Mouse (Mus musculus): Measurements from ENCODE around the gene Galns. TPM values are rescaled to one million over a fixed set of nuclear protein-coding genes. Genes with fewer than 3 reads are reported as not detected.
"Not testable (repeated sequence)": the region's sequence is repeated elsewhere in the genome, so short reads cannot be mapped to it uniquely, and the experiment has no call there.

The Galns gene
- total RNA-seq, 1 experiment from 2014 or later, result 12.8 TPM

DNA sequence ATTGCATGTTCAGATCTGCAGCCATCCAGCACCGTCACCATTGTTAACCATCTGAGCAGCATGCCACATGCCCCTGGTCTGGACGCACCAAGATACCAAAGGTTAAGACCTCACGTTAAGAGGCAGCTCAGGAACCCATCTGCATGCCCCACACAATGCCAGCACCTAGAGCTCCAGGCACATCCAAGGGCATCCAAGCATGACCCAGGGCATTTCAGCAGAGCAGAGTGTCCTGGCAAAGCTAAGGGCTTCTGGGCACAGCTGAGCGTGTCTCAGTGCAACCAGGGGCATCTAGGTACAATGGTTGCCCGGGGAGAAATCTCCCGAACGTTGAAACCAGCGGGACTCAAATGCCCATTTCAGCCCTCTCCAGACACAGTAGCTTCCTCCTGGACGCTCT is 10.6 kb downstream of the Galns start:
- no peak for ATAC-seq (replicated peaks; ENCODE audit: low read depth, poor library complexity, severe bottlenecking)

- ATAC-seq (replicated peaks; ENCODE audit: low read depth, poor library complexity, severe bottlenecking), result peak; percentile 31
Observed at GRCm38 (mm10) chr8:122596031-122596430, 15.2 kb downstream of the Galns start.

DNA sequence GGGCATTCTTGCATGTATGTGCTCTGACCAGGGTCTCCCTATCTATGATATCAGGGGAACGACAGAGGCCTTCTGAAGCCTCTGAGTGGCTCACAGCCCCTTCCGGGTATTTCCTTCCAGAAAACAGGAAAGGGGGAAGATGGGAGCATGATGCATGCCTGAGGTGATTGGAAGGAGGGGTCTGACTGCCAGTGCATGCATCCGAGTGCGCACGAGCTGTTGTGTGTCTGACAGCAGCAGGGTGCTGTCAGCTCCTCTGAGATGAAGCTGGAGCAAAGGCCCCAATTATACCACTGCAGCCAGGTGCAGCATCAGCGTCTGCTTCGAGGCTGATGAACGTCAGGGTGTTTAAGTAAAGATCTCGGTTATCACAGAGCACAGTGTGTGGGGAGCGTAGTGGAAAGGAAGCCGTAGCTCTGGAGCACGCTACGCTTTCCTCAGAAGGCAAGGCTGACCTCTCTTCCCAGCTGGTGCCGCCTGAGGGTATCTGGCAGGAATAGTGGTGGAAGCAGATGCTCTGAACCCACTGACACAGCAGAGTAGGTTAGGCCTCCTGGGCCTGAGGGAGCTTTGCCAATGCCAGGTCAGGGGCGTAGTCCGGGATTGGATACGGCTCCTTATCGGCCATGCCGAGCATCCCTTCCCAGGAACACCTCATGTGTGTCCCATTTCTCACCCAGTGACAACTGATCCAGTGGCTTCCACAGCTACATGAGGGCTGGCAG is 17.3 kb downstream of the Galns start:
- no peak for ATAC-seq (replicated peaks; ENCODE audit: low read depth, poor library complexity, severe bottlenecking)

DNA sequence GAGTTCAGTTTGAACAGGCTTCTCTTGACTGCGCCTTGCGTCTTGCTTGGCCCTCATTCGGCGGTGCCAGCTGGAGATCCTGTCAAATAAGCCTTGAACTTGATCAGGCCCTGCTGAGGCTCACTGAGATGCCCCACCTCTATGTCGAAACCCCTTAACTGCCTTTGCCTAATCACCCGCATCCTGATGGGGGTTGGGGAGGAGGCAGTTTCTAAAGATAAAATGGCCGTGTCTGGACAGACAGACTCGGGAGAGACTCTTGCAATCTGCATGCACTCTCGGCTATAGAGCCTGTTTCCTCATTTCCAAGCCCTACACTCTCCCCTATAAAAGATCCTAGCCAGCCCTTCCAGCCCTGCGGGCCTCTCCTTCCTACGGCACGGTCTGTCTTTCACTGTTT is 18.0 kb downstream of the Galns start:
- peak; percentile 44 for ATAC-seq (replicated peaks; ENCODE audit: low read depth, poor library complexity, severe bottlenecking)

DNA sequence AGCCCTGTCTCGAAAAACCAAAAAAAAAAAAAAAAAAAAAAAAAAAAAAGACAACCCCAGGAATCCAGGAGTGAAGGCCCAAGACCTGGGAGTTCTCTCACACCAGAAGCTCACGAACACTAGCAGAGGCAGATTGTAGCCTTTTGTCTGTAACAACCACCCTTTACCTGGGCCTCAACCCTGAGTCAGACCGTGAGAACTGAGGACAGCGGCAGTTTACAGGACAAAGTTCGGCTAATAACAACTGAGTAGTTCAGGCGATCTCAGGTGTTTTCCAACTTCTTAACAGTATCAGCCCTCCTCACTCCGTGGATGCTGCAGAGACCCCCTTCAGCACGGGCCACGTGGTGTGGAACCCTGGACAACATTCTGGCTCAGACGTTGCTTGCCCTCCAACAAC is 24.5 kb downstream of the Galns start:
- no peak for ATAC-seq (replicated peaks; ENCODE audit: low read depth, poor library complexity, severe bottlenecking)

- ATAC-seq (replicated peaks; ENCODE audit: low read depth, poor library complexity, severe bottlenecking), result no peak
Observed at GRCm38 (mm10) chr8:122586171-122586570, 25.1 kb downstream of the Galns start.

GRCm38 (mm10) chr8:122585411-122585891 is 25.8 kb downstream of the Galns start:
- no peak for ATAC-seq (replicated peaks; ENCODE audit: low read depth, poor library complexity, severe bottlenecking)

GRCm38 (mm10) chr8:122584981-122585380 is 26.3 kb downstream of the Galns start:
- ATAC-seq (replicated peaks; ENCODE audit: low read depth, poor library complexity, severe bottlenecking), result no peak

DNA sequence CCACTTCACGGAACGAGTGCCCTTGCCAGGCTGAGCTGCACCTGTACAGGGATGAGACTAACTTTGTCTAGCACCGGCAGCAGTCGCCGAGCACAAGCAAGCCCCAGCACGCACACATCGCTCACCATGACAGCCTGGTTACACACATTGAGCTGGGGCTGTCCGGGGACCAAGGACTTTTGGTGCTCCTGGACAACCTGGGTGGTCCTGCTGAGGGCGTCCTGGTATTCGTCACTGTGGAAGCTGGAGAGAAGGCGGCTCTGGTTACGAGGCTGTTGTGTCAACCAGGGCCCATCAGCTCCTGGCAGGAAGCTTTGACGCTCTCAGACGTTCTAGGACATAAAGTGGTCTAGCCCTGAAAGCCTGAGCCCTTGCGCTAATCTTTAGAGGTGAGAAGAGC is 30.3 kb downstream of the Galns start:
- no peak for ATAC-seq (replicated peaks; ENCODE audit: low read depth, poor library complexity, severe bottlenecking)

- ATAC-seq (replicated peaks; ENCODE audit: low read depth, poor library complexity, severe bottlenecking), result no peak
Observed at GRCm38 (mm10) chr8:122579196-122579595, 32.1 kb downstream of the Galns start.

DNA sequence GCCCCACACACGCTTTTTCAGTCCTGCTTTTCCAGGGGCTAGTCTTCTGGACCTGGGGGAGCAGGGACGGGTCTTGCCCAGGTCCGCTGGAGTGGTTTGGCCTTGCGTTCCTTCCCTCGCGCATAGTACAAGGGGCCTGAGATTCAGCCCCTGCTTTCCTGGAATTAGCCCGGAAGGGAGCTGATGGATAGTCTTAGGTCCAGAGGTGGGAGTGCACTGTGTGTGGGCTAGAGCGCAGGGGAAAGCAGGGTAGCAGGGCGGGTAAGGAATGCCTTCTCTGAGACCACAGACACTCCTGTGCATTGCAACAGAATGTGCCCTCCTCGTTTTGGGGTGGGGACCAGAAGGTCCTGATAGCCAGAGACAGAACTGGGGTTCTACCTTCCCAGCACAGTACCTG is 34.1 kb downstream of the Galns start:
- ATAC-seq (replicated peaks; ENCODE audit: low read depth, poor library complexity, severe bottlenecking), result no peak

- peak; percentile 96 for ATAC-seq (replicated peaks; ENCODE audit: low read depth, poor library complexity, severe bottlenecking)
Observed at GRCm38 (mm10) chr8:122576648-122577022, 34.6 kb downstream of the Galns start, which contains the start of gene Aprt. Gene Aprt, minus strand, starts transcription at chr8:122576909.

GRCm38 (mm10) chr8:122575735-122576647 is 35.3 kb downstream of the Galns start:
- no peak for ATAC-seq (replicated peaks; ENCODE audit: low read depth, poor library complexity, severe bottlenecking)

DNA sequence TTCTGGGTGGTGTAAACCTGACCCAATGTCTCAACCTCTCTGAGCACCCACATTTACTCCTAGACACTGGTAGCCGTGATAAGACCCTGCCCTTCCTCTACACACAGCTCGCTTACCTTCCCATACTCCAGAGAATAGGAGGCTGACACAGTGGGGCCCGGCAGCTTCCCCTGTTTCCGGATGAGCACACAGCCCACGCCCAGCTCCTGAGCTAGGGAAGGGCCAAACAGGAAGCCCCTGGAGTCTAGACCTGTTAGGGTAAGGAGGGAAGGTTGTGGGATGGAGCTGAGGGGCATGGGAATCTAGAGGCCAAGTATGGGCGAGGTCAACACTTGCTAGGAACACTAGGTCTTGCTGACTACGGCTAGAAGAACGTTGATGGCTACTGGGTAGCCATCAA is 36.0 kb downstream of the Galns start:
- ATAC-seq (replicated peaks; ENCODE audit: low read depth, poor library complexity, severe bottlenecking), result no peak

DNA sequence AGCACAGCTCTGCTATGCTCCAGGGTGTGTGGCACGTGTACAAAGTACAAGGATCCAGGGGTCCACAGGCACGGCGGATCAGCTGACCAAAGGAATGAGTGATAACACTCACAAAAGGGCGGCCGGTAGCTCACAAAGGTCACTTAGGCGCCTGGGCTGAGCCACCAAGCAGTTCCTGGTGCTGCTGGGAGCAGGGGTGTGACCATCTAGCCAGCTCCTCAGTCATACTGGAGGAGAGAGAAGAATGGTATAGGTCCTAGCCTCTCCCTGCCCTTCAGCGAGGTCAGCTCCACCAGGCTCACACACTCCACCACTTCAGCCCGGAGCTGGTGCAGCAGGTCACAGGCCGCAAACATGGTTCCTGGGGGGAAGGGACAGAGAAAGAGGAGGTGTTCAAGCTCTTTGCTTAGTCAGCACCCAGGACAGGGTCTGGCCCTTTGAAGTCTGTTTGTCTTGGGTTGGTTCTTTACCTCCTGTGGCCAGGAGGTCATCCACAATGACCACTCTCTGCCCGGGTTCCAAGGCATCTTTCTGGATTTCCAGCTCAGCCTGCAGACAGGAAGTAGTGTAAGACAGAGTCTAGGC is 36.5 kb downstream of the Galns start:
- ATAC-seq (replicated peaks; ENCODE audit: low read depth, poor library complexity, severe bottlenecking), result no peak

GRCm38 (mm10) chr8:122574264-122574663 is 37.0 kb downstream of the Galns start:
- no peak for ATAC-seq (replicated peaks; ENCODE audit: low read depth, poor library complexity, severe bottlenecking)

- no peak for ATAC-seq (replicated peaks; ENCODE audit: low read depth, poor library complexity, severe bottlenecking)
Observed at GRCm38 (mm10) chr8:122573577-122573976, 37.7 kb downstream of the Galns start.

GRCm38 (mm10) chr8:122573176-122573575 is 38.1 kb downstream of the Galns start:
- ATAC-seq (replicated peaks; ENCODE audit: low read depth, poor library complexity, severe bottlenecking), result not testable (repeated sequence)

- ATAC-seq (replicated peaks; ENCODE audit: low read depth, poor library complexity, severe bottlenecking), result no peak
Observed at GRCm38 (mm10) chr8:122572751-122573150, 38.5 kb downstream of the Galns start.

- ATAC-seq (replicated peaks; ENCODE audit: low read depth, poor library complexity, severe bottlenecking), result no peak
Observed at GRCm38 (mm10) chr8:122571750-122572267, 39.5 kb downstream of the Galns start.

Data from common myeloid progenitor, adult 5-6 weeks (primary cell).